Mouse (Mus musculus) stomach, embryonic 16.5 days (tissue): ENCODE results near the gene Prkcd. TPM values are rescaled to one million over a fixed set of nuclear protein-coding genes. Genes with fewer than 3 reads are reported as not detected.

Source experiments
- ATAC-seq: fragments of 200-750 bp; cut with Nextera tagmentation; 2 replicates; pipeline ENCODE4 v1.8.0; 2017; ENCODE audit warnings: moderate number of reproducible peaks, moderate TSS enrichment; ENCODE audit not compliant: insufficient read depth, low FRiP score
- H3K27ac ChIP-seq: fragments of 300-500 bp; sonication (generic); 2 replicates; pipeline ENCODE4 v1.5.1; 2014; ENCODE audit warnings: low read length
- H3K27me3 ChIP-seq: fragments of 300-500 bp; sonication (generic); 2 replicates; pipeline ENCODE4 v1.6.1; 2014; ENCODE audit warnings: low read length, control low read depth, mixed read lengths; ENCODE audit not compliant: control insufficient read depth, insufficient read depth
- H3K36me3 ChIP-seq: fragments of 300-500 bp; sonication (generic); 2 replicates; pipeline ENCODE4 v1.6.1; 2014; ENCODE audit warnings: low read length; ENCODE audit not compliant: control insufficient read depth, insufficient read depth
- H3K4me1 ChIP-seq: fragments of 300-500 bp; sonication (generic); 2 replicates; pipeline ENCODE4 v1.6.1; 2014; ENCODE audit warnings: low read length, control low read depth, mixed read lengths; ENCODE audit not compliant: control insufficient read depth, insufficient read depth
- H3K4me2 ChIP-seq: fragments of 300-500 bp; sonication (generic); 2 replicates; pipeline ENCODE4 v1.6.1; 2014; ENCODE audit warnings: low read depth, low read length, mixed read lengths
- H3K4me3 ChIP-seq: fragments of 300-500 bp; sonication (generic); replicated peaks from 2 replicates; pipeline ENCODE4 v1.5.1; 2014; ENCODE audit warnings: mild to moderate bottlenecking, low read length
- H3K9ac ChIP-seq: fragments of 300-500 bp; sonication (generic); 2 replicates; pipeline ENCODE4 v1.6.1; 2014; ENCODE audit warnings: low read length
- H3K9me3 ChIP-seq: fragments of 300-500 bp; sonication (generic); replicated peaks from 2 replicates; pipeline ENCODE4 v1.6.1; 2016; ENCODE audit warnings: low read length, control low read depth; ENCODE audit not compliant: control insufficient read depth
- WGBS: fragments of 180-500 bp; shearing (Covaris S2); extraction: QIAGEN DNeasy Blood & Tissue Kit; methylation state at CpG from one replicate; pipeline ENCODE4 v1.1.7; 2014; 5-methylcytosine and 5-hydroxymethylcytosine counted together
- polyA plus RNA-seq: library from polyadenylated mRNA; unstranded; fragments of >200 nt; fragmentation: Nextera tagmentation; extraction: Ambion mirVana; gene quantifications from 2 replicates; pipeline ENCODE4 v1.2.1, GENCODE M21; 2015

Prkcd gene
- polyA plus RNA-seq, 1 experiment from 2014 or later, result 56.5 TPM

GRCm38 (mm10) chr14:30597142-30597541 lies 28.9 kb downstream of the Prkcd start:
- H3K27ac ChIP-seq, result 0 out of 2 replicates have a peak overlapping the region, but pooled peaks have one; percentile 9
- H3K27me3 ChIP-seq, result no peaks in the 10 kb centered on the region
- 53% methylated on average over 2 of the region's 2 CpGs for WGBS
- peaks cover 23% of the 10 kb centered on the region for H3K4me1 ChIP-seq
- no peak for ATAC-seq
- no peaks in the 10 kb centered on the region for H3K9me3 ChIP-seq
- H3K9ac ChIP-seq, result no peak overlapping the region
- no peak overlapping the region for H3K4me3 ChIP-seq
- peaks cover 15% of the 10 kb centered on the region for H3K36me3 ChIP-seq
- no peak overlapping the region for H3K4me2 ChIP-seq

DNA sequence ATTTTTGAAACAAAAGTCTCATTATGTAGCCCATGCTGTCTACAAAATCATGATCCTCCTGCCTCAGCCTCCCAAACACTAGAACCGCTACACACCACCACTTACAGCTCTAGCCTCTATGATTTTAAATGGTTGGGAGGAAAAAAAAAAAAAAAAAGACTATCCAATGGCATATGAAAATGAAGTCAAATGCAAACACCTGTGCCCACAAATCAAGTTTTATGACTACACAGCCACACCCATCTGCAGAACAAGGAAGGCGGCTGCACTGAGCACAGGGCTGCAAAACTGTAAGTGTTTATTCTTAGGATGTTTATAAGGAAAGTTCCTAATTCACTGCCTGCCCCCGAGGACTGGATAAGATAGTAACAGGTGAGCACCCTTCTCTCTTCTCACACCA lies 29.6 kb downstream of the Prkcd start:
- H3K9me3 ChIP-seq, result no peaks in the 10 kb centered on the region
- no peak overlapping the region for H3K4me3 ChIP-seq
- WGBS, result 53% methylated on average over 3 of the region's 3 CpGs
- peak overlapping the region; percentile 9; the same call in 1 of the 2 replicates for H3K27ac ChIP-seq
- H3K4me1 ChIP-seq, result peaks cover 23% of the 10 kb centered on the region
- no peak overlapping the region for H3K4me2 ChIP-seq
- ATAC-seq, result no peak
- H3K36me3 ChIP-seq, result peaks cover 8% of the 10 kb centered on the region; the same call in 1 of the 2 replicates
- no peaks in the 10 kb centered on the region for H3K27me3 ChIP-seq
- no peak overlapping the region for H3K9ac ChIP-seq

DNA sequence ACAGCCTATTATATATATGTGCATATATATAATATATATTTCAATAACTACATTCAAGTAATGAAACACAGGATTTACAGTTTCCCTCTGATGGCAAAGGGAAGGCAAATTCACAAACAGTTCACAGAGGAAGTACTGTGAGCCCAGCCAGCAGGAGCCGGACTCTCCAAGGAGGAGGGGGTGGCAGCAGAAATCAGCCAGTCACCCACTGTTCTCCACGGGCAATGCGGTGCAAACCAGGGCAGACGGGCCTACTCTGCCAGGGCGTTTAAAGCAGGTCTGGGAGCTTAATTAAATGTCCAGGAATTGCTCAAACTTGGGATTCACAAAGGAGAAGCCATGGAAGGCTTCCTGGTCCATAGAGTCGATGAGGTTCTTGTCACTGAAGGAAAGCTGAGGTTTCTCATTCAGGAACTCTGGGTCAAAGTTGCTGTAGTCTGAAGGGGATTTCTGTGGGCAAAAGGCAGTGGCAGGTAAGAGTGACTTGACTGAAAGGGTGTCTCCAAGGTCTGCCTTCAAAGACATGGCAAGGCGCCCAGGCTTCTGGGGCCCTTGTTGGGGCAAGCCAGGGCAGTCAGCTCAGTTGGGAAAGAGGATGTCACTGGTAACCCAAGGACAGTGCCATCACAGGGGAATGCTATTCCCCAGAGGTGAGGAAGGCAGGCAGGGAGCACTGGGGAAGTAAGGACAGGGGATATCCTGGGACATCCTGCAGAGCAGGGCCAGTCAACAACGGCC lies 30.3 kb downstream of the Prkcd start:
- Histone ChIP-seq H3K9ac (no peak overlapping the region), H3K36me3 (peaks cover 3% of the 10 kb centered on the region; the same call in 1 of the 2 replicates), H3K4me3 (no peak overlapping the region), H3K27me3 (no peaks in the 10 kb centered on the region), H3K4me2 (no peak overlapping the region), H3K9me3 (no peaks in the 10 kb centered on the region), H3K4me1 (peaks cover 23% of the 10 kb centered on the region), H3K27ac (peak overlapping the region; percentile 2; the same call in 1 of the 2 replicates)
- 87% methylated on average over 8 of the region's 8 CpGs for WGBS
- ATAC-seq, result no peak

- H3K4me2 ChIP-seq, result no peak overlapping the region
Measured at GRCm38 (mm10) chr14:30594092-30594695, 31.8 kb downstream of the Prkcd start.

GRCm38 (mm10) chr14:30593279-30594091 lies 32.5 kb downstream of the Prkcd start:
- H3K4me3 ChIP-seq, result no peak overlapping the region
- no peak overlapping the region for H3K4me2 ChIP-seq
- 0 out of 2 replicates have a peak, but pooled peaks cover 3% of the 10 kb centered on the region for H3K36me3 ChIP-seq
- H3K9me3 ChIP-seq, result no peaks in the 10 kb centered on the region
- no peaks in the 10 kb centered on the region for H3K27me3 ChIP-seq
- peak overlapping the region; percentile 92 for H3K27ac ChIP-seq
- 40% methylated on average over 11 of the region's 11 CpGs for WGBS
- H3K4me1 ChIP-seq, result peaks cover 23% of the 10 kb centered on the region
- peak; percentile 23; the same call in 1 of the 2 replicates for ATAC-seq
- H3K9ac ChIP-seq, result peak overlapping the region; percentile 46; the same call in 1 of the 2 replicates

More at GRCm38 (mm10) chr14:30594092-30594695, 31.8 kb downstream of the Prkcd start:
- Histone ChIP-seq H3K9ac (peak overlapping the region; percentile 46; the same call in 1 of the 2 replicates), H3K27ac (peak overlapping the region; percentile 92), H3K4me1 (peaks cover 23% of the 10 kb centered on the region), H3K27me3 (no peaks in the 10 kb centered on the region), H3K36me3 (0 out of 2 replicates have a peak, but pooled peaks cover 3% of the 10 kb centered on the region), H3K9me3 (no peaks in the 10 kb centered on the region), H3K4me3 (no peak overlapping the region)
- 41% methylated on average over 7 of the region's 7 CpGs for WGBS
- peak; percentile 92 for ATAC-seq

DNA sequence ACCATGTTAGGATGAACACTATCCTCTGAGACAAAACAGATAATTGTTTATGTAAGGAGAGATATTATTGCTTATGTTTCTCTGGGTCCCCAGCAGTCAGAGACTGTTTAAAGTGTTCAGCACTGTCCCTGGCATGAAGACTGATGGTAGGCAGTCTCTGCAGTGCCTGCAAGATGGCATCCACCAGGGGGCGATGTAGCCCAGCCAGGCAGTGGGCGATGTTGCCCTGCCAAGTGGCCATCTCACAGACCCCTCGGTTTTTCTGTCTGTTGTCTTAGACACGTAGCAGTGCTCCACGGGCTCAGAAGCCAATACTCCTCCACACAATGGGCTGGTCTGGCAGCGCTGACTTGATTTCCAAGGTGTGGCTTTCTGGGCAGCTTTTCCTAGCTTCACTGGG lies 34.6 kb downstream of the Prkcd start:
- ATAC-seq, result no peak
- 0 out of 2 replicates have a peak, but pooled peaks cover 3% of the 10 kb centered on the region for H3K36me3 ChIP-seq
- no peaks in the 10 kb centered on the region for H3K9me3 ChIP-seq
- no peak overlapping the region for H3K27ac ChIP-seq
- no peak overlapping the region for H3K9ac ChIP-seq
- no peaks in the 10 kb centered on the region for H3K27me3 ChIP-seq
- no peak overlapping the region for H3K4me3 ChIP-seq
- WGBS, result 11% methylated on average over 6 of the region's 6 CpGs
- no peak overlapping the region for H3K4me2 ChIP-seq
- peaks cover 28% of the 10 kb centered on the region for H3K4me1 ChIP-seq

GRCm38 (mm10) chr14:30590918-30591317 lies 35.1 kb downstream of the Prkcd start:
- Histone ChIP-seq H3K4me1 (peaks cover 28% of the 10 kb centered on the region), H3K9ac (no peak overlapping the region), H3K4me3 (no peak overlapping the region), H3K27me3 (no peaks in the 10 kb centered on the region), H3K9me3 (no peaks in the 10 kb centered on the region), H3K27ac (no peak overlapping the region), H3K36me3 (0 out of 2 replicates have a peak, but pooled peaks cover under 1% of the 10 kb centered on the region), H3K4me2 (no peak overlapping the region)
- no peak for ATAC-seq
- WGBS, result 75% methylated on average over 7 of the region's 7 CpGs

GRCm38 (mm10) chr14:30590041-30590645 lies 35.9 kb downstream of the Prkcd start:
- no peak overlapping the region for H3K4me2 ChIP-seq
- ATAC-seq, result no peak
- 74% methylated on average over 11 of the region's 11 CpGs for WGBS
- no peaks in the 10 kb centered on the region for H3K27me3 ChIP-seq
- H3K4me3 ChIP-seq, result no peak overlapping the region
- no peak overlapping the region for H3K27ac ChIP-seq
- no peaks in the 10 kb centered on the region for H3K9me3 ChIP-seq
- no peaks in the 10 kb centered on the region for H3K36me3 ChIP-seq
- peaks cover 27% of the 10 kb centered on the region for H3K4me1 ChIP-seq
- no peak overlapping the region for H3K9ac ChIP-seq
